Mouse (Mus musculus) retina, postnatal 1 day (tissue): ENCODE data around the gene Rpl23.
"Not testable (repeated sequence)": the region's sequence is repeated elsewhere in the genome, so short reads cannot be mapped to it uniquely, and the experiment has no call there.

Source experiments
- DNase-seq: peaks from one replicate; pipeline ENCODE4 v3.0.0-alpha.2; 2012

Rpl23 gene

DNA sequence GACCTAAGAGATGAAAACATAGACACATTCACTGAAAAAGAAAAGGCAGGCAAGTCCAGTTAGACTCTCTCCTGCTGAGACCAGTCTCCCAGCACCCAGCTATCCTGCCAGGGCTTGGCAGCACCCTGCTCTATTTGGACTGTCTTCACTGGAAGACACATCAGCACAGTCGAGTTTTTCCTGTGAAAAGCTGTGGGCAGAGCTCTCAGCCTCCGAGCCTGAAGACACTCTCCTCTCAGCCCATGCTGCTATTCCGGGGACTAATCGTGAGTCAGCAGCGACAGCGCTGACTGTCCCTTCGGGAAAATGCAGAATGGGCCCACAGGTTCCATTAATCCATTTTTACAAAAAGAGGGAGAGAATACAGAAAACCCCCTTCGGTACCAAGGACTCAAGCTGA is 29.0 kb downstream of the Rpl23 start:
- no peak for DNase-seq

GRCm38 (mm10) chr11:97748496-97748895 is 33.7 kb downstream of the Rpl23 start:
- DNase-seq: no peak

DNA sequence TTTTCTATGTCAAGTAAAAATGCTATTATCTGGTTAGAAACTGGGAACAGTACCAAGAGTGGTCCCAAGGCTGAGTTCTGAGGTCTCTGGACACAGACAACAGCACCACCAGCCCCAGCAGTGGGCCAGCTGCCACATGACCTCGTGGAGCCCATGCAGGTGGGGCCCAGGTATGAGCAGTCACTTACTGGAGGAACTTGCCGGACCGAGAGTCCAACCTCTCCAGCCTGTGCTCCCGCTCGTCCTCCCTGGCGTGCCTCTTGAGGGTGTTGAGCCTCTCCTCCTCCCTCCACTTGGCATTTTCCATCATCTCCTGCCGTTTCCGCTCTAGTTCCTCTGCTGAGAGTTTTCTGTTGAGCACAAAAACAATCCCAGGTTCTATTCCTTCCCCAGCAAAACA is 34.5 kb downstream of the Rpl23 start:
- no peak for DNase-seq

DNA sequence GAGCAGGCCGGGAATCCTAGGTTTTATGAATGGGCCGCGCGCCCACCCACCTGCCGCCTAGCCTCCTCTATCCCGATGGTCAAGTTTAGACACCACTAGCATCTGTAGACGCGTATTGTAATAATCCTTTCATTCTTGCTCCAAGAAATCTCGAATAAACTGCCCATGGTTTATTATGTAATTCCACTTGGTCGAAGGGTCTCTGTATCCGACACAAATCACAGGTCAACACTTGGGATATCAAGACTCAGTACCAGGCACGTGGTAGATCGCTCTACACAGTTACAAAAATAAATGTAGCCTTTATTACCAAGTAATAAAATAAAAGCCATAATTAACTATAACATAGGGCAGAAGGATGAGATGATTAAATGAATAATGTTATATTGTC is 36.9 kb downstream of the Rpl23 start:
- DNase-seq: no peak

GRCm38 (mm10) chr11:97744718-97745330 is 37.4 kb downstream of the Rpl23 start:
- DNase-seq: peak; percentile 100

DNA sequence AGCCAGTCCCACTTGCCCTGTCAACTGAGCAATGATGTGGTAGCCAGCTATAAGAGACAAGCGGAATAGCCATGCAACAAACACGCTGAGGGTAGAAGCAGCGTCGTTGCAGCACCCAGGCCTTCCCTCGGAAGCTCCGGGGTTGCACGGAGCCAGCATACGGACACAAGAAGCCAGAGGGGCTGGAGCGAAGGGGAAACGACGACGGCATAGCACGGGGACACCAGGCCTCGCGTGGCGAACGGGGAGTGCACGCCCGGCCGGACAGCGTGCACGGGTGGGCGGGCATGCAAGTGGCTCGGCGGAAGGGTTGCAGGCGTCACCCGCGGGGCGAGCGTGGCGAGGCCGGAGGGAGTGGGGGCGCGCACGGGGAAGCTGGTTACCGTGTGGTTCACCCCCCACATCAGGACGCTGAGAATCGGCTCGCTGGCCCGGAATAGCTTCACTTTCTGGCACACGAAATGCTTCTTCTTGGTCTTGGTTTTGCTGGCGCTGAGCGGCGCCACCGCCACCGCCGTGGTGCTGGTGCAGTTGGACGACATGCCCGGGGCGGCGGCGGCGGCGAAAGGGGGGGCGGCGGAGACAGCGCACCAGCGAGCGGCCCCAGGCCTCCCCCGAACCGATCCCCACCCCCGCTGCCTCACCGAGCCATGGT is 38.0 kb downstream of the Rpl23 start, which contains the start of gene Pip4k2b:
Pip4k2b (minus strand) TSS at position 642 of the 655 bp plus-strand sequence.
- no peak for DNase-seq

DNA sequence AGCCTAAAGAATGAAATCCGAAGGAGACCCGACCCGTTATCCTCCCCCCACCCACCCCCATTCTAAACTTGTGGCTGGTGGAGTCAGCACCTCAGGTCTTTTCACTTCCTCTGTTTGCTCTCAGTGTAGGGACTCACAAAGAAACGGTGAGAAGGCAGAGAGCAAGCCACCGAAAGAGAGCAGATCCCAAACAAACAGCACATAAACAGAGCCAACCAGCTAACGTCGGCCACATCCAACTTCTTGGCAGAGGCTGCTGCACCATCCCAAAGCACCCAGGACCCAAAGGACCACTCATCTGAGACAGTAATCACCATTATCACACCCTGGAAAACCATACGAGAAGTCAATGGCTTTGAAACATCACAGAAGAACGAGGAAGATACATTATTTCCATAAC is 38.8 kb downstream of the Rpl23 start:
- DNase-seq: no peak

DNA sequence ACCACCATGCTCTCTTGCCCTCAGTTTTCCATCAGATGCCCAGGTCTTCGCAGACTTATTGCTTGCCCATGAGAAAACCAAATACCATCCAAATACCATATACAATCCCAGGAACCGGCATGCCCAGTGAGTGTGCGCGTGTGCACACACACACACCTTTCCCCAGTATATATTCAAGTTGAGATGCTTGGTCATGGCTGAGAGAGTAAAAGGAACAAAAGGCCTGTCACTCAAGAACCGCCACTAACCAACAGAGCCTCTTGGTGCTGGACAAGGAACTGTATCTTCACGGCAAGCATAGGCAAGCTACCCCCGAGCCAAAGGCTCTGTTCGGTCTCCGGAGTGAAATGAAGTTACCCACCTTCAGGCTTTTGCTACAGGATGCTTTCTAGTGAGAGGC is 39.6 kb downstream of the Rpl23 start:
- DNase-seq: no peak

GRCm38 (mm10) chr11:97742157-97742556 is 40.1 kb downstream of the Rpl23 start:
- no peak for DNase-seq

GRCm38 (mm10) chr11:97740190-97740589 is 42.0 kb downstream of the Rpl23 start:
- DNase-seq: peak; percentile 12

- no peak for DNase-seq
Observed at GRCm38 (mm10) chr11:97739155-97739554, 43.1 kb downstream of the Rpl23 start.

GRCm38 (mm10) chr11:97738703-97739102 is 43.5 kb downstream of the Rpl23 start:
- peak; percentile 29 for DNase-seq

DNA sequence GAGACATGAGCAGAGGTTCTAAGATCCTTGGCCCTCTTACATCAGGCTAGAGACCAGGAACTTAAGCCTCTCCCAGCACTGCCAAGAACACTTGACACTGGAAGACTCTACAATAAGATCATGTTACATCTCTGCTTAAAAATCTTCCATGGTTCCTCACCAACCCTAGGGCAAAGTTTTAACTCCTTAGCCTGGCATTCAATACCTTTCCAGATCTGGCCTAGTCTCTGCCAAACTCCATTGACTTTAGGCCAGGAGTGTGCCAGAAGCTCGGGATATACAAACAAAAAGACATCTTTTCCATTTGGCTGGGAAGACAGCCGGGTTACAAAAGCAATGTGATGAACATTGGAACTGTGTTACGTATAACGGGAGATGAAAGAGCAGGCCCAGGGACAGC is 44.6 kb downstream of the Rpl23 start:
- DNase-seq: no peak

DNA sequence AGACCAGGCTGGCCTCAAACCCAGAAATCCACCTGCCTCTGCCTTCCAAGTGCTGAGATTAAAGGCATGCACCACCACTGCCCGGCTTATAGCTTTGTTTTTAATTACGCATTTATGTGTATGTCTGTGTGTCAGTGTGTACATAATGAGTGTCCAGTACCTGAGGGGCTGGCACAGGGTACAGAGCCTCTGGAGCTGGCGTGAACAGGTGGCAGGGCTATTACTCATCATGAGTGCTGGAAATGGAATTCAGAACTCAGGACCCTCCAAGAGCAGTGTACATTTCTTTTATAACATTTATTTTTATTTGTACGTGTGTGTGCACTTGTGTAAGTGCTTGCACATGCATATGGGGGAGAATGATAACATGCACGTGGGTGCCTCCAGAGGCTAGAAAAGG is 45.6 kb downstream of the Rpl23 start:
- no peak for DNase-seq

GRCm38 (mm10) chr11:97734810-97735209 is 47.4 kb downstream of the Rpl23 start:
- not testable (repeated sequence) for DNase-seq

DNA sequence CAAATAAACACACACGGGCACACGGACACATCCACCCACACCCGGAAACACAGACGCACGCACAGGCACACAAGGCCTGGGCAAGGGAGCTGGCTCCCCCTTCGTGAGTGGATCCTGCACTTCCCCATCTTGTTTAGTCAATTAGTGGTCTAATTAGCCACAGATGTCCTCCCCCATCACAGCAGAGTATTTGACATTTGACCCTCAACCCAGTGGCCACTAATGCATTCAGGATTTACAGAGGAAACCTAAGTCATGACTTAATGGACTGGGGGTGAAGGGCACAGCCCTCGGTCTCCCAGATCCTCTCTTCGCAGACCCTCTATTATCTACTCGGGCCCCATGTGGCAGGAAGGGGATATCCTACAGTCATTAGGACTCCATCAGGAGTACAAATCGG is 48.5 kb downstream of the Rpl23 start:
- peak; percentile 30 for DNase-seq

GRCm38 (mm10) chr11:97728730-97729129 is 53.5 kb downstream of the Rpl23 start:
- DNase-seq: no peak

GRCm38 (mm10) chr11:97728311-97728710 is 53.9 kb downstream of the Rpl23 start:
- no peak for DNase-seq
